Mouse (Mus musculus): ENCODE results near the gene Dcst2. TPM values are rescaled to one million over a fixed set of nuclear protein-coding genes. Genes with fewer than 3 reads are reported as not detected.
A peak's percentile ranks its signal among the peaks of the same experiment; 100 is the strongest.

Dcst2 gene
- polyA plus RNA-seq, 1 experiment, result 0.01 TPM

GRCm38 (mm10) chr3:89336529-89336928, 25.2 kb upstream of the Dcst2 start:
- Histone ChIP-seq H3K4me3 (peak overlapping the region; percentile 40), H3K79me2 (ENCODE audit: control insufficient read depth, insufficient read depth) (no peaks in the 10 kb centered on the region), H3ac (ENCODE audit: control insufficient read depth, insufficient read length) (no peak overlapping the region), H3K4me2 (ENCODE audit: low read depth) (peak overlapping the region; percentile 93), H3K36me3 (ENCODE audit: control insufficient read depth, insufficient read depth) (no peaks in the 10 kb centered on the region), H3K27me3 (ENCODE audit: control insufficient read depth, insufficient read depth, insufficient read length) (no peaks in the 10 kb centered on the region)
- TF ChIP-seq POLR2AphosphoS2 (IDR thresholded peaks at IDR 0.05; ENCODE audit: insufficient read length, low read depth) (no peak), USF1 (IDR thresholded peaks at IDR 0.05; ENCODE audit: low read depth) (no peak), MYOG (IDR thresholded peaks at IDR 0.05; ENCODE audit: control insufficient read depth in 1 of 3, insufficient read depth in 1 of 3, insufficient read length in 2 of 3, low read depth in 2 of 3) (no peak), CEBPB (IDR thresholded peaks at IDR 0.05; ENCODE audit: insufficient read depth, poor library complexity, severe bottlenecking) (no peak), TCF12 (IDR thresholded peaks at IDR 0.05; ENCODE audit: insufficient read depth, poor library complexity, severe bottlenecking) (no peak), POLR2A (IDR thresholded peaks at IDR 0.05; ENCODE audit: insufficient read length, low read depth) (no peak), REST (IDR thresholded peaks at IDR 0.05; ENCODE audit: insufficient read depth, insufficient read length) (no peak), TCF3 (IDR thresholded peaks at IDR 0.05; ENCODE audit: insufficient read length, low read depth) (no peak), MYOD1 (IDR thresholded peaks at IDR 0.05; ENCODE audit: control insufficient read depth in 1 of 3, insufficient read length in 2 of 3, low read depth in 2 of 3) (no peak), E2F4 (IDR thresholded peaks at IDR 0.05; ENCODE audit: insufficient read depth) (no peak), MAX (IDR thresholded peaks at IDR 0.05; ENCODE audit: low read depth) (no peak), SRF (IDR thresholded peaks at IDR 0.05; ENCODE audit: control insufficient read depth, insufficient read length, low read depth) (no peak)

GRCm38 (mm10) chr3:89337062-89337720, 24.6 kb upstream of the Dcst2 start:
- TF ChIP-seq CEBPB (IDR thresholded peaks at IDR 0.05; ENCODE audit: insufficient read depth, poor library complexity, severe bottlenecking) (no peak), USF1 (IDR thresholded peaks at IDR 0.05; ENCODE audit: low read depth) (no peak), TCF12 (IDR thresholded peaks at IDR 0.05; ENCODE audit: insufficient read depth, poor library complexity, severe bottlenecking) (no peak), MAX (IDR thresholded peaks at IDR 0.05; ENCODE audit: low read depth) (no peak), TCF3 (IDR thresholded peaks at IDR 0.05; ENCODE audit: insufficient read length, low read depth) (no peak), MYOG (IDR thresholded peaks at IDR 0.05; ENCODE audit: control insufficient read depth in 1 of 3, insufficient read depth in 1 of 3, insufficient read length in 2 of 3, low read depth in 2 of 3) (no peak)
- H3ac ChIP-seq (ENCODE audit: control insufficient read depth, insufficient read length), result peak overlapping the region; percentile 59
- no peaks in the 10 kb centered on the region for H3K27me3 ChIP-seq (ENCODE audit: control insufficient read depth, insufficient read depth, insufficient read length)
- no peaks in the 10 kb centered on the region for H3K79me2 ChIP-seq (ENCODE audit: control insufficient read depth, insufficient read depth)
- peak overlapping the region; percentile 93 for H3K4me2 ChIP-seq (ENCODE audit: low read depth)
- no peaks in the 10 kb centered on the region for H3K36me3 ChIP-seq (ENCODE audit: control insufficient read depth, insufficient read depth)
- peak overlapping the region; percentile 40 for H3K4me3 ChIP-seq

- Histone ChIP-seq H3K27me3 (ENCODE audit: control insufficient read depth, insufficient read depth, insufficient read length) (no peaks in the 10 kb centered on the region), H3K79me2 (ENCODE audit: control insufficient read depth, insufficient read depth) (no peaks in the 10 kb centered on the region), H3K4me3 (peak within 1 kb of the TSS; percentile 40), H3K36me3 (ENCODE audit: control insufficient read depth, insufficient read depth) (no peaks in the 10 kb centered on the region), H3ac (ENCODE audit: control insufficient read depth, insufficient read length) (peak within 1 kb of the TSS; percentile 59), H3K4me2 (ENCODE audit: low read depth) (peak within 1 kb of the TSS; percentile 93)
- TF ChIP-seq MYOG (IDR thresholded peaks at IDR 0.05; ENCODE audit: control insufficient read depth in 1 of 3, insufficient read depth in 1 of 3, insufficient read length in 2 of 3, low read depth in 2 of 3) (no peak), REST (IDR thresholded peaks at IDR 0.05; ENCODE audit: insufficient read depth, insufficient read length) (no peak), POLR2AphosphoS2 (IDR thresholded peaks at IDR 0.05; ENCODE audit: insufficient read length, low read depth) (no peak), MAX (IDR thresholded peaks at IDR 0.05; ENCODE audit: low read depth) (no peak), E2F4 (IDR thresholded peaks at IDR 0.05; ENCODE audit: insufficient read depth) (no peak), TCF12 (IDR thresholded peaks at IDR 0.05; ENCODE audit: insufficient read depth, poor library complexity, severe bottlenecking) (no peak), MYOD1 (IDR thresholded peaks at IDR 0.05; ENCODE audit: control insufficient read depth in 1 of 3, insufficient read length in 2 of 3, low read depth in 2 of 3) (peak in 1 of 3 experiments; percentile 3), TCF3 (IDR thresholded peaks at IDR 0.05; ENCODE audit: insufficient read length, low read depth) (no peak), CEBPB (IDR thresholded peaks at IDR 0.05; ENCODE audit: insufficient read depth, poor library complexity, severe bottlenecking) (no peak), SRF (IDR thresholded peaks at IDR 0.05; ENCODE audit: control insufficient read depth, insufficient read length, low read depth) (no peak), USF1 (IDR thresholded peaks at IDR 0.05; ENCODE audit: low read depth) (no peak), POLR2A (IDR thresholded peaks at IDR 0.05; ENCODE audit: insufficient read length, low read depth) (peak; percentile 39)
Measured at GRCm38 (mm10) chr3:89337721-89338578, 23.8 kb upstream of the Dcst2 start, which contains the start of gene Efna4. Gene Efna4, minus strand, starts transcription at chr3:89338028.

DNA sequence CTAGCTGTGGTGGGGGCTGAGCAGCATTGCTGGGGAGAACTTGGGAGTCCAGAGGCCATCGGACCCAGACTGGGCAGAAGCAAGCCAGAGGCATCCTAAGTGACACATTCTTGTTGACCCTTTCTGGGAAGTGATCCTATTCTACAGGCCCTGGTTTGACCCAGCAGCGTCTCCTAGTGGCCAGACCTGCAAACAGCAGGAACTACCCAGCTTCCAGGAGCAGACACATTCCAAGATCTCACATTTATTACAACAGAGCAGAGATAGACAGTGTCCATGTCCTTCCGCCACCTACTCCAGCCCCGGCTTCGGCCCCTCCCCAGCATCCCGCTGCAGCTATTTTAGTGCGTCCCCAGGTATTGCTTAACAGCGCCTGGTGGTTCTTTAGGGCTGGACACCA, 22.4 kb upstream of the Dcst2 start:
- Histone ChIP-seq H3K4me3 (no peak overlapping the region), H3K79me2 (ENCODE audit: control insufficient read depth, insufficient read depth) (no peaks in the 10 kb centered on the region), H3K27me3 (ENCODE audit: control insufficient read depth, insufficient read depth, insufficient read length) (no peaks in the 10 kb centered on the region), H3K4me2 (ENCODE audit: low read depth) (no peak overlapping the region), H3K36me3 (ENCODE audit: control insufficient read depth, insufficient read depth) (no peaks in the 10 kb centered on the region), H3ac (ENCODE audit: control insufficient read depth, insufficient read length) (no peak overlapping the region)
- TF ChIP-seq USF1 (IDR thresholded peaks at IDR 0.05; ENCODE audit: low read depth) (no peak), CEBPB (IDR thresholded peaks at IDR 0.05; ENCODE audit: insufficient read depth, poor library complexity, severe bottlenecking) (no peak), TCF12 (IDR thresholded peaks at IDR 0.05; ENCODE audit: insufficient read depth, poor library complexity, severe bottlenecking) (no peak), MAX (IDR thresholded peaks at IDR 0.05; ENCODE audit: low read depth) (no peak), POLR2AphosphoS2 (IDR thresholded peaks at IDR 0.05; ENCODE audit: insufficient read length, low read depth) (no peak), TCF3 (IDR thresholded peaks at IDR 0.05; ENCODE audit: insufficient read length, low read depth) (no peak), MYOG (IDR thresholded peaks at IDR 0.05; ENCODE audit: control insufficient read depth in 1 of 3, insufficient read depth in 1 of 3, insufficient read length in 2 of 3, low read depth in 2 of 3) (no peak), SRF (IDR thresholded peaks at IDR 0.05; ENCODE audit: control insufficient read depth, insufficient read length, low read depth) (no peak), E2F4 (IDR thresholded peaks at IDR 0.05; ENCODE audit: insufficient read depth) (no peak), POLR2A (IDR thresholded peaks at IDR 0.05; ENCODE audit: insufficient read length, low read depth) (no peak)
